Mouse (Mus musculus) small intestine, adult 2 months (tissue): ENCODE measurements around the gene Hoxc6. TPM values are rescaled to one million over a fixed set of nuclear protein-coding genes. Genes with fewer than 3 reads are reported as not detected.

ENCODE experiments used
- H3K27ac ChIP-seq: fragments of 200-500 bp; 2 replicates; pipeline ENCODE4 v1.5.1; 2012; ENCODE audit warnings: low read depth, low read length, control low read depth, inconsistent platforms; ENCODE audit not compliant: insufficient read depth
- H3K27me3 ChIP-seq: fragments of 200-500 bp; 2 replicates; pipeline ENCODE4 v1.6.1; 2012; ENCODE audit warnings: mild to moderate bottlenecking, moderate library complexity, low read length, inconsistent platforms; ENCODE audit not compliant: control insufficient read depth, insufficient read depth
- H3K36me3 ChIP-seq: fragments of 200-500 bp; 2 replicates; pipeline ENCODE4 v1.6.1; 2012; ENCODE audit warnings: mild to moderate bottlenecking, low read length, control low read depth, inconsistent platforms; ENCODE audit not compliant: control insufficient read depth, insufficient read depth
- H3K4me1 ChIP-seq: fragments of 200-500 bp; 2 replicates; pipeline ENCODE4 v1.6.1; 2012; ENCODE audit warnings: low read length, inconsistent platforms, mixed read lengths; ENCODE audit not compliant: control insufficient read depth, insufficient read depth, insufficient read length
- H3K4me3 ChIP-seq: fragments of 200-500 bp; 2 replicates; pipeline ENCODE4 v1.5.1; 2012; ENCODE audit warnings: low read depth, mild to moderate bottlenecking, control low read depth, inconsistent platforms, low read length, moderate library complexity
- CTCF ChIP-seq: fragments of 200-500 bp; IDR thresholded peaks from 2 replicates; pipeline ENCODE4 v1.5.1; 2012; ENCODE audit warnings: low read depth, mild to moderate bottlenecking, control low read depth, inconsistent platforms, low read length, moderate library complexity, mixed read lengths; ENCODE audit not compliant: insufficient replicate concordance, insufficient read length; ENCODE audit errors: extremely low read depth
- POLR2A ChIP-seq: fragments of 200-500 bp; IDR thresholded peaks from 2 replicates; pipeline ENCODE4 v1.6.1; 2012; ENCODE audit warnings: low read depth, mild to moderate bottlenecking, control low read depth, inconsistent platforms, low read length, moderate library complexity
- WGBS: fragments of 180-500 bp; shearing (Covaris S2); methylation state at CpG from one replicate; pipeline ENCODE4 v1.1.7; 2018; 5-methylcytosine and 5-hydroxymethylcytosine counted together
- polyA plus RNA-seq: library from polyadenylated mRNA; depleted of rRNA; stranded (reverse); fragments of >200 nt; gene quantifications from 2 replicates; pipeline ENCODE4 v1.2.3, GENCODE M21; 2012

Gene Hoxc6
- polyA plus RNA-seq, 1 experiment: 5.0 TPM

DNA sequence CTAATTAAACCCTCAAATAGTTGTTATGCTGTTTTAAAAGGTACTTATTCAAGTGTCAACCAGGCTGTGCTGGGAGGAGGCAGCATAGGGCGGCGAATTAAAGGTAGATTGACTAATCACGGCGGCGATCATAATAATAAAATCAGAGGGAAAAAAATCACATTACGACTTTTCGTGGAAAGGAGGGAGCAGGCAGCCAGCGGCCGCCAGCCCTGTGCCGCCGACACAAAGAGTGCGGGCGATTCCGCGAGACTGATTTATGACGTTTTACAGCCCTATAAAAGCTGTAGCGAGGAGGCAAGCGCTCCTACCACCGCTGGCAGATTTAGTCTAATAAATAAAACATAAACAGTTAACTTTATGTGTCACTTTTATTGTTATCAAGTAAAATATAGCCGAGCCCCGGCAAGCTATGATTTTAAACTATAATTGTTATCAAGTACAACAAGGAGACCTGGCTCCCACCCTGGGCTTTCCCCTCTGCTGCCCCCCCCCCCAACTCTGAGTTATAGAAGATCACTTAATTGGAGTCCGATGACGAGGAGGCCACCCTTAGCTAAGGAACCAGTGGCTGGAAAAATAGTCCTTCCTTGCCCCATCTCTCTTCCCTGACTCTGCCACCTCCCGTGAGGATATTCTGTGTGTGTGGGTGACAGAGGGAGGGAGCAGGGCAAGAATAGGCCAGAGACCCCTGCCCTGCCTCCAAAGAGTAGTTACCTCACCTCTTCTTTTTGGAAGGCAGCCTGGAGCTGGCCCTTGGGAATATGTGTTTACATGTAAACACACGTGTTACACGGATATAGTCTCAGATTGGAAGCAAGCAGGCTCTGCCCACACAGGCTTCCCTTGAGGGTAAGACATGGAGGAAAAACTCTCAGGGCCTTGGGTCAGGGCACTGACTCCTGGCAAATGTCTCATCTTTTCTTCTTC is 34.9 kb downstream of the Hoxc6 start:
- H3K4me1 ChIP-seq: 0 out of 2 replicates have a peak, but pooled peaks cover 2% of the 10 kb centered on the region
- WGBS: 3% methylated on average over 26 of the region's 26 CpGs
- H3K36me3 ChIP-seq: no peaks in the 10 kb centered on the region
- H3K27me3 ChIP-seq: peaks cover 38% of the 10 kb centered on the region
- no peak overlapping the region for H3K4me3 ChIP-seq
- H3K27ac ChIP-seq: no peak overlapping the region; the same call in 1 of the 2 replicates
- TF ChIP-seq POLR2A (no peak), CTCF (no peak)

DNA sequence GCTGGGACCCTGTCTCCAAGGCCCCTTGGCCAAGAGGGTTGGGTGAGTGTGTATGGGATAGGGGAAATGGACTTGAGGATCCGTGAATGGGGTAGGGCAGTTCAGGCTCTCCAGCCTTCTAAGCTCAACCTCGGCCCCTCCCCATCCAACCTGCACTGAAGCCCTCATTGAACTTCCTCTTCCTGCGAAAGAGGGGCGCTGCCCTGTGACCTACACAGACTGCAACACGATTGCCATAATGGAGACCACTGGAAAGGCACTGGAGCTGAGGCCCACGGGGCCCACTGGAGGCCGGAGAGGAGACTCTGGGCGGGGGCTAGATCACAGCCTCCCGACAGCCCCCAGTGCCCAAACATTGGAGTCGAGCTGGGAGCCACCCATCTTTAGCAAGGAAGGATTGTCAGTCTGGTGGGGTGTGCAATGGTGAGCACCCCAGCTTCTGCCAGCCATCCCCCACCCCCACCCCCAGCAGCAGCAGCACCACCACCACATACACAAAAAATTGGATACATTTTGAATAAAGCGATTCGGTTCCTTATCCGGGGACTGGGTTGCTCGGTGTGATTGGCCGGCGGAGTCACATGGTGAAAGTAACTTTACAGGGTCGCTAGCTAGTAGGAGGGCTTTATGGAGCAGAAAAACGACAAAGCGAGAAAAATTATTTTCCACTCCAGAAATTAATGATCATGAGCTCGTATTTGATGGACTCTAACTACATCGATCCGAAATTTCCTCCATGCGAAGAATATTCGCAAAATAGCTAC is 36.2 kb downstream of the Hoxc6 start:
- Histone ChIP-seq H3K27me3 (peaks cover 32% of the 10 kb centered on the region), H3K4me3 (peak overlapping the region; percentile 64), H3K27ac (peak overlapping the region; percentile 56), H3K4me1 (0 out of 2 replicates have a peak, but pooled peaks cover 2% of the 10 kb centered on the region), H3K36me3 (no peaks in the 10 kb centered on the region)
- 5% methylated on average over 24 of the region's 24 CpGs for WGBS
- TF ChIP-seq CTCF: no peak
- TF ChIP-seq POLR2A: no peak

GRCm38 (mm10) chr15:103034807-103035547 is 36.9 kb downstream of the Hoxc6 start:
- WGBS: 3% methylated on average over 34 of the region's 34 CpGs
- Histone ChIP-seq H3K27me3 (peaks cover 31% of the 10 kb centered on the region), H3K4me3 (peak overlapping the region; percentile 64), H3K4me1 (0 out of 2 replicates have a peak, but pooled peaks cover 2% of the 10 kb centered on the region), H3K36me3 (no peaks in the 10 kb centered on the region), H3K27ac (peak overlapping the region; percentile 56; the same call in 1 of the 2 replicates)
- TF ChIP-seq POLR2A (no peak), CTCF (no peak)

DNA sequence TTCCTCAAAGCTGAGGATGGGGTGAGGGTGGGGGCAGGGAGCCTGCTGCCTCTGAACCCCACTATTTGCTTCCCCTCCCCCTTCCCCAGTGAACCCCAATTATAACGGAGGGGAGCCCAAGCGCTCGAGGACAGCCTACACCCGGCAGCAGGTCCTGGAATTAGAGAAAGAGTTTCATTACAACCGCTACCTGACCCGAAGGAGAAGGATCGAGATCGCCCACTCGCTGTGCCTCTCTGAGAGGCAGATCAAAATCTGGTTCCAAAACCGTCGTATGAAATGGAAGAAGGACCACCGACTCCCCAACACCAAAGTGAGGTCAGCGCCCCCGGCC is 37.5 kb downstream of the Hoxc6 start:
- 0 out of 2 replicates have a peak, but pooled peaks cover 2% of the 10 kb centered on the region for H3K4me1 ChIP-seq
- WGBS: 6% methylated on average over 14 of the region's 14 CpGs
- H3K36me3 ChIP-seq: no peaks in the 10 kb centered on the region
- peak overlapping the region; percentile 57 for H3K4me3 ChIP-seq
- TF ChIP-seq POLR2A (no peak), CTCF (no peak)
- peaks cover 31% of the 10 kb centered on the region for H3K27me3 ChIP-seq
- H3K27ac ChIP-seq: 0 out of 2 replicates have a peak overlapping the region, but pooled peaks have one; percentile 11

DNA sequence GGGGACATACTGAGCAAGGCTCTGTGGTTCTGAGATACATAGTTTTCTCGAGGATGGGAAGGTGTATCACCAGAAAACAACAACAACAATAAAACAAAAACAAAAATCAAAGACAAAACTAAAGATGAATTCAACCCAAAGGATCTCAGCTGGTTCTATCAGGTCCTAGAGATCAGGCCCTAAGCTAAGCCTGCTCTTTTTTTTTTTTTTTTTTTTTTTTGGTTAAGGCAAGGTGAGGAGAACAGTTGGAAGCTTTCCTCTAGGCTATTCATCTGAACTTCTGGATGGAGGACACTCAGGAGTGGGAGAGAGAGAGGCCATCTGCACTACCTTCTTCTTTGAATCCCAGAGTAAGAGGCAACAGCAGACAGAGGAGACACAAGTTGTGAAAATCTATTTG is 39.5 kb downstream of the Hoxc6 start:
- WGBS: 26% methylated on average over 1 of the region's 1 CpGs
- Histone ChIP-seq H3K27me3 (peaks cover 34% of the 10 kb centered on the region), H3K27ac (no peak overlapping the region)

DNA sequence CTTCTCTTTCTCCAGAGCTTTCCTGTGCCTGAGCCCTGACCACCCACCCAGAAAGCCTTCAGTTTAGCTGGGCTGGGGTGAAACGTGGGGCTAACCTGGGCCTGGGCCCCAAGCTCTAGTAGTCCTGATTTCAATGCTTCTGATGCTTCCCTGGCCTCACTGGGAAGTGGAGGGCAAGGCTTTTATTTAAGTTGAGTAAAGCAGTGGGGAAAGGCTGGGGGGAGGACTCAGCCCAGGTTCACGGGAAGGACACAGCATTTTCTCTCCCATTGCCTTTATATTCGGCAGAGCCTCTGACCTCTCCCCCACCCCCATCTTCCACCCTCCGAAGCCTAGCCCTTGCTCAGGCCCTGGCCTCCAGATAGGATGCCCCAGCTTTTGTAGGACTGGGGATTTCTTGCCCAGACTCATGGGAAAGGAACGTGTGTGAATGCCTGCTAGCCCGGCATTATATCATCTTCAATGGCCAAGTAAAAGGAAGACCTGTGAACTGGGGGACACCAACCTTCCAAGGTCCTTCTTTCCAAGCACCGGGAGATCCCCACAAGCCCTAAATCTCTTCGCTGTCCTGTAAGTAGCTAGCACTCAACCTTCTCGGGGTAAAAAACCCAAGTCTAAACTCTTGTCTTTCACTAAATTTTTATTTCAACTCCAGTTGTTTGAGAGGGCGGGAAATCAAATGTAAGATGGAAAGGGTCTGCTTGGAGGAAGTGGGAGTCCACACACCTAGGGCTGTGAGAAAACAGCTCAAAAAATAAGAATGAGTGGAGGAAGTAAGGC is 40.8 kb downstream of the Hoxc6 start:
- Histone ChIP-seq H3K36me3 (no peaks in the 10 kb centered on the region), H3K4me3 (no peak overlapping the region), H3K27me3 (peaks cover 31% of the 10 kb centered on the region), H3K27ac (peak overlapping the region; percentile 37; the same call in 1 of the 2 replicates), H3K4me1 (0 out of 2 replicates have a peak, but pooled peaks cover 2% of the 10 kb centered on the region)
- TF ChIP-seq POLR2A (no peak), CTCF (no peak)
- 57% methylated on average over 10 of the region's 10 CpGs for WGBS

More for the DNA sequence above, 39.5 kb downstream of the Hoxc6 start:
- no peak overlapping the region for H3K4me3 ChIP-seq
- H3K4me1 ChIP-seq: 0 out of 2 replicates have a peak, but pooled peaks cover 2% of the 10 kb centered on the region
- H3K36me3 ChIP-seq: no peaks in the 10 kb centered on the region
- TF ChIP-seq CTCF: no peak
- no peak for TF ChIP-seq POLR2A
